Mouse (Mus musculus) hindbrain, embryonic 11.5 days (tissue): ENCODE results near the gene Ssb. TPM values are rescaled to one million over a fixed set of nuclear protein-coding genes. Genes with fewer than 3 reads are reported as not detected.

Experiments used
- ATAC-seq: fragments of 200-750 bp; cut with Nextera tagmentation; 2 replicates; pipeline ENCODE4 v1.8.0; 2017; ENCODE audit warnings: mild to moderate bottlenecking, moderate TSS enrichment, moderate library complexity; ENCODE audit not compliant: low FRiP score
- DNase-seq: peaks from one replicate; pipeline ENCODE4 v3.0.0-alpha.2; 2015; ENCODE audit warnings: low spot score
- H3K27ac ChIP-seq: fragments of 300-500 bp; sonication (generic); 2 replicates; pipeline ENCODE4 v1.5.1; 2014; ENCODE audit warnings: mild to moderate bottlenecking, low read depth, low read length
- H3K27me3 ChIP-seq: fragments of 300-500 bp; sonication (generic); 2 replicates; pipeline ENCODE4 v1.6.1; 2014; ENCODE audit warnings: mild to moderate bottlenecking, low read length, moderate library complexity, mixed read lengths; ENCODE audit not compliant: control insufficient read depth, insufficient read depth
- H3K36me3 ChIP-seq: fragments of 300-500 bp; sonication (generic); 2 replicates; pipeline ENCODE4 v1.6.1; 2014; ENCODE audit warnings: mild to moderate bottlenecking, low read length, moderate library complexity, mixed read lengths; ENCODE audit not compliant: control insufficient read depth, insufficient read depth
- H3K4me1 ChIP-seq: fragments of 300-500 bp; sonication (generic); replicated peaks from 2 replicates; pipeline ENCODE4 v1.6.1; 2014; ENCODE audit warnings: low read length, mixed read lengths; ENCODE audit not compliant: control insufficient read depth, insufficient read depth
- H3K4me2 ChIP-seq: fragments of 300-500 bp; sonication (generic); replicated peaks from 2 replicates; pipeline ENCODE4 v1.6.1; 2014; ENCODE audit warnings: mild to moderate bottlenecking, low read depth, low read length
- H3K4me3 ChIP-seq: fragments of 300-500 bp; sonication (generic); 2 replicates; pipeline ENCODE4 v1.5.1; 2014; ENCODE audit warnings: low read depth, low read length
- H3K9ac ChIP-seq: fragments of 300-500 bp; sonication (generic); 2 replicates; pipeline ENCODE4 v1.6.1; 2014; ENCODE audit warnings: low read depth, low read length
- H3K9me3 ChIP-seq: fragments of 300-500 bp; sonication (generic); 2 replicates; pipeline ENCODE4 v1.6.1; 2016; ENCODE audit warnings: low read length; ENCODE audit not compliant: control insufficient read depth
- WGBS: fragments of 180-500 bp; shearing (Covaris S2); extraction: QIAGEN DNeasy Blood & Tissue Kit; methylation state at CpG from one replicate; pipeline ENCODE4 v1.1.7; 2014; 5-methylcytosine and 5-hydroxymethylcytosine counted together
- polyA plus RNA-seq: library from polyadenylated mRNA; unstranded; fragments of >200 nt; fragmentation: Nextera tagmentation; extraction: Ambion mirVana; gene quantifications from 2 replicates; pipeline ENCODE4 v1.2.1, GENCODE M21; 2014

The Ssb gene
- polyA plus RNA-seq, 1 experiment from 2014 or later: 410 TPM

- ATAC-seq (no peak), DNase-seq (no peak)
- no peaks in the 10 kb centered on the region for H3K9me3 ChIP-seq
- H3K27me3 ChIP-seq: no peaks in the 10 kb centered on the region
- no peak overlapping the region for H3K27ac ChIP-seq
- H3K4me2 ChIP-seq: no peak overlapping the region
- H3K4me1 ChIP-seq: no peaks in the 10 kb centered on the region
- no peaks in the 10 kb centered on the region for H3K36me3 ChIP-seq
- no peak overlapping the region for H3K9ac ChIP-seq
- WGBS: 65% methylated on average over 2 of the region's 2 CpGs
- H3K4me3 ChIP-seq: no peak overlapping the region
Measured at GRCm38 (mm10) chr2:69851427-69852058, 9.8 kb upstream of the Ssb start.

- Histone ChIP-seq H3K27me3 (no peaks in the 10 kb centered on the region), H3K9ac (no peak overlapping the region), H3K4me1 (no peaks in the 10 kb centered on the region), H3K9me3 (no peaks in the 10 kb centered on the region), H3K36me3 (no peaks in the 10 kb centered on the region), H3K27ac (no peak overlapping the region), H3K4me3 (no peak overlapping the region), H3K4me2 (no peak overlapping the region)
- WGBS: 63% methylated on average over 8 of the region's 8 CpGs
- DNase-seq (no peak), ATAC-seq (no peak)
Measured at GRCm38 (mm10) chr2:69856392-69856791, 5.0 kb upstream of the Ssb start.

GRCm38 (mm10) chr2:69857882-69858281, 3.5 kb upstream of the Ssb start:
- ATAC-seq (no peak), DNase-seq (no peak)
- Histone ChIP-seq H3K4me1 (no peaks in the 10 kb centered on the region), H3K27ac (no peak overlapping the region), H3K9me3 (no peaks in the 10 kb centered on the region), H3K4me2 (no peak overlapping the region), H3K36me3 (no peaks in the 10 kb centered on the region), H3K9ac (no peak overlapping the region), H3K27me3 (no peaks in the 10 kb centered on the region), H3K4me3 (no peak overlapping the region)
- 89% methylated on average over 1 of the region's 1 CpGs for WGBS

GRCm38 (mm10) chr2:69860972-69861452, 350 bp upstream of the Ssb start:
- no peaks in the 10 kb centered on the region for H3K9me3 ChIP-seq
- WGBS: 14% methylated on average over 13 of the region's 13 CpGs
- no peak for DNase-seq
- ATAC-seq: peak; percentile 65
- H3K4me2 ChIP-seq: peak overlapping the region; percentile 69
- no peaks in the 10 kb centered on the region for H3K4me1 ChIP-seq
- H3K4me3 ChIP-seq: peak overlapping the region; percentile 100
- no peaks in the 10 kb centered on the region for H3K27me3 ChIP-seq
- H3K36me3 ChIP-seq: no peaks in the 10 kb centered on the region
- peak overlapping the region; percentile 88; the same call in 1 of the 2 replicates for H3K27ac ChIP-seq
- peak overlapping the region; percentile 98 for H3K9ac ChIP-seq

GRCm38 (mm10) chr2:69862117-69862657, 825 bp downstream of the Ssb start:
- WGBS: 5% methylated on average over 13 of the region's 13 CpGs
- ATAC-seq: no peak
- Histone ChIP-seq H3K4me3 (peak overlapping the region; percentile 100), H3K4me1 (no peaks in the 10 kb centered on the region), H3K9me3 (no peaks in the 10 kb centered on the region), H3K36me3 (no peaks in the 10 kb centered on the region), H3K4me2 (peak overlapping the region; percentile 69), H3K9ac (peak overlapping the region; percentile 98), H3K27ac (no peak overlapping the region), H3K27me3 (no peaks in the 10 kb centered on the region)
- DNase-seq: no peak

DNA sequence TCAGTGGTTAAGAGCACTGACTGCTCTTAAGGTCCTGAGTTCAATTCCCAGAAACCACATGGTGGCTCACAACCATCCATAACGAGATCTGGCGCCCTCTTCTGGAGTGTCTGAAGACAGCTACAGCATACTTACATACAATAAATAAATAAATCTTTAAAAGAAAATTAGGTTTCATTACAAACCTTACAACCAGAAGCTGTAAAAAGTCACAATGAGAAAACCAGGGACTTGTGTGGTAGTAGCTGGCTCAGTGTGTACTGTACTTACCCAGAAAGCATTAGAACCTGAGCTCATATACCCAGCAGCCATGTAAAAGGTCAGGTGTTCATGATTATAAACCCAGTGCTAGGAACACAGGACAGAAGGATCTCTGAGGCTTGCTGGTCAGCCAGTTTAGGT, 22.6 kb downstream of the Ssb start:
- no peaks in the 10 kb centered on the region for H3K27me3 ChIP-seq
- no peak overlapping the region for H3K27ac ChIP-seq
- DNase-seq (no peak), ATAC-seq (no peak)
- no peak overlapping the region for H3K9ac ChIP-seq
- WGBS: 72% methylated on average over 2 of the region's 2 CpGs
- no peak overlapping the region for H3K4me2 ChIP-seq
- no peaks in the 10 kb centered on the region for H3K4me1 ChIP-seq
- no peaks in the 10 kb centered on the region for H3K9me3 ChIP-seq
- no peaks in the 10 kb centered on the region for H3K36me3 ChIP-seq
- no peak overlapping the region for H3K4me3 ChIP-seq

DNA sequence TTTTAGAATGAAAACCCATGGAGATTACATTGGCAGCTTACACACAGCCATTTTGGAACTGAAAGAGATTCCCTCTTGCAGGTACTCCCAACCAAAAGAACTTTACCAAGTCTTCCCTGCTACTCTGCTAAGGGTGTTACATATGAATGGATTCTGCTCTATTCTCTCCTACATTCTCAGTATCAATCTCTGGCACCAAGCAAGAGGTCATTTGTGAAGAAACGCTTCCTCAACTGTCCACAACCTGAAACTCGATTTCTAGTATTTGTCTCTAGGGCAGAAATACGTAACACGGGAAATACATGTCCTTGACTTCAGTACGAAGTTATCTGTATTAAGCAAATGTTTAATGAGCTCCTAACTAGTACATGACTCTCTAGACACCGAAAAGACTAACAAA, 23.2 kb downstream of the Ssb start:
- DNase-seq: no peak
- no peak for ATAC-seq
- H3K9ac ChIP-seq: no peak overlapping the region
- no peaks in the 10 kb centered on the region for H3K36me3 ChIP-seq
- WGBS: 62% methylated on average over 6 of the region's 6 CpGs
- H3K4me2 ChIP-seq: peak overlapping the region; percentile 73
- H3K9me3 ChIP-seq: no peaks in the 10 kb centered on the region
- H3K4me3 ChIP-seq: peak overlapping the region; percentile 57
- no peaks in the 10 kb centered on the region for H3K27me3 ChIP-seq
- no peak overlapping the region for H3K27ac ChIP-seq
- no peaks in the 10 kb centered on the region for H3K4me1 ChIP-seq

GRCm38 (mm10) chr2:69885050-69885449, 23.7 kb downstream of the Ssb start:
- WGBS: 8% methylated on average over 12 of the region's 12 CpGs
- ATAC-seq (peak; percentile 2; the same call in 1 of the 2 replicates), DNase-seq (no peak)
- H3K4me3 ChIP-seq: peak overlapping the region; percentile 57
- H3K27ac ChIP-seq: no peak overlapping the region
- H3K4me2 ChIP-seq: peak overlapping the region; percentile 73
- no peaks in the 10 kb centered on the region for H3K27me3 ChIP-seq
- peak overlapping the region; percentile 87 for H3K9ac ChIP-seq
- H3K36me3 ChIP-seq: no peaks in the 10 kb centered on the region
- no peaks in the 10 kb centered on the region for H3K9me3 ChIP-seq
- no peaks in the 10 kb centered on the region for H3K4me1 ChIP-seq
